8 mouse cellular contexts compared by ENCODE assay signal in the genomic region with DNA sequence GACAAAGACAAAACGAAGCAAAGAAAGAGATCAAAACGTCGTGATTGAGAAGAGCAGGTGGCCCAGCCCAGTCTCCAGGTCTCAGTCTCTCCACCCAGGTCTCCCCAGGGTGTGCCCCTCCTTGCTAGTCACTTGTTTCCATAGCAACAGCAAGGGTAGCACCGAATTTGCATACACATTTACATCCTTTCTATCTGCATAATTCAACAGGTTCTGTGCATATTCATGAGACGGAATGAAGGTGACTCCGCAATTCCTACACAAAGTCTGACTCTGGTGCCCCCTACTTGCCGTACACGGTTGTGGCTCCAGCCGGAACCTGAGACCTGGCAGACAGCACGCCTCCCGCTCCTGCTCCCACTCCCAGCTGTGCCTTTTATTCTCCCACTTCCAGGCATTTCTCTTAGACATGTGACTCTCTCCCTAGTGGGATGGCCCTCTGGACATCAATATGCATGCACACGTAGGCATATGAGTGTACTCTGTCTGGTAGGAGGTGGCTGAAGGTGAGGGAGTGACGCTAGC. TPM values are rescaled to one million over a fixed set of nuclear protein-coding genes. Genes with fewer than 3 reads are reported as not detected.
A peak's percentile ranks its signal among the peaks of the same experiment; 100 is the strongest.
DNase-seq lines count a peak whose midpoint lies in the region; ATAC-seq and TF ChIP-seq lines count a peak whose summit lies in the region.

No protein-coding gene starts in this region.

- no peak overlapping the region; the same call in 1 of the 2 replicates for H3K9ac ChIP-seq in forebrain, embryonic 15.5 days (replicated peaks)
- no peak overlapping the region for H3K9ac ChIP-seq in hindbrain, embryonic 12.5 days

- peaks cover 4% of the 10 kb centered on the region; the same call in 1 of the 2 replicates for H3K36me3 ChIP-seq in forebrain, embryonic 15.5 days
- H3K36me3 ChIP-seq in hindbrain, embryonic 12.5 days, result no peaks in the 10 kb centered on the region

- 1% methylated on average over 13 of the region's 13 CpGs for WGBS in forebrain, embryonic 15.5 days
- 3% methylated on average over 13 of the region's 13 CpGs for WGBS in hindbrain, embryonic 12.5 days

- H3K9me3 ChIP-seq in forebrain, embryonic 15.5 days, result no peaks in the 10 kb centered on the region
- H3K9me3 ChIP-seq in hindbrain, embryonic 12.5 days (replicated peaks), result no peaks in the 10 kb centered on the region

- peak overlapping the region; percentile 28 for H3K4me2 ChIP-seq in forebrain, embryonic 15.5 days (replicated peaks)
- peak overlapping the region; percentile 31 for H3K4me2 ChIP-seq in hindbrain, embryonic 12.5 days (replicated peaks)

- intact Hi-C loops in left cerebral cortex, adult 2 months (cut with DNase I), result loop anchor here (1.0 to 10.0 kb wide), 7 partner anchors 55 to 652 kb away; a partner anchor contains a TSS

- DNase-seq in layer of hippocampus, adult 11-12 months (ENCODE audit: low spot score), result peak; percentile 74
- DNase-seq in layer of hippocampus, postnatal 14 days (ENCODE audit: low spot score in 2 of 2), result no peak
- DNase-seq in cerebellum, adult 11-12 months, result peak; percentile 79
- DNase-seq in left cerebral cortex, adult 2 months (ENCODE audit: extremely low spot score in 1 of 2, low spot score in 2 of 2), result peak; percentile 74 to 81
- DNase-seq in lung, postnatal 4 days, result peak; percentile 66 to 69
- peak; percentile 72 for DNase-seq in right cerebral cortex, postnatal 25 days

- H3K4me1 ChIP-seq in forebrain, embryonic 15.5 days, result peaks cover 38% of the 10 kb centered on the region
- peaks cover 43% of the 10 kb centered on the region for H3K4me1 ChIP-seq in hindbrain, embryonic 12.5 days

- peak overlapping the region; percentile 51 for H3K27ac ChIP-seq in forebrain, embryonic 15.5 days (replicated peaks)
- peak overlapping the region; percentile 66 for H3K27ac ChIP-seq in hindbrain, embryonic 12.5 days
- peak overlapping the region; percentile 55; the same call in 1 of the 2 replicates for H3K27ac ChIP-seq in left cerebral cortex, adult 2 months

- H3K27me3 ChIP-seq in forebrain, embryonic 15.5 days, result no peaks in the 10 kb centered on the region
- peaks cover 16% of the 10 kb centered on the region; the same call in 1 of the 2 replicates for H3K27me3 ChIP-seq in hindbrain, embryonic 12.5 days

- peak; percentile 69 for TF ChIP-seq CTCF in left cerebral cortex, adult 2 months (IDR thresholded peaks at IDR 0.05)

- no peak overlapping the region for H3K4me3 ChIP-seq in forebrain, embryonic 15.5 days
- no peak overlapping the region for H3K4me3 ChIP-seq in hindbrain, embryonic 12.5 days
- no peak overlapping the region for H3K4me3 ChIP-seq in left cerebral cortex, adult 2 months

- ATAC-seq in forebrain, embryonic 15.5 days (replicated peaks), result peak; percentile 76
- peak; percentile 86 for ATAC-seq in hindbrain, embryonic 12.5 days (ENCODE audit: low FRiP score)

RNA-seq across cellular contexts. Expression of a gene that starts 6.3 kb away (rescaled TPM):
- 10 to 100 TPM; 26.7 to 31.1 TPM for total RNA-seq in layer of hippocampus, postnatal 14 days (2021)
- polyA plus RNA-seq in forebrain, embryonic 15.5 days (2015; fragmentation: Nextera tagmentation; extraction: Ambion mirVana), result 58.0 and 70.0 TPM in 2 replicates
- polyA plus RNA-seq in hindbrain, embryonic 12.5 days (2016; fragmentation: Nextera tagmentation; extraction: Ambion mirVana), result 55.6 and 66.5 TPM in 2 replicates
- total RNA-seq in left cerebral cortex, adult 2 months (2021), result 10 to 100 TPM; 27.7 to 30.7 TPM

RNA-seq across cellular contexts. Expression of a gene that starts 7.3 kb away (rescaled TPM):
- 10 to 100 TPM; 26.8 to 29.2 TPM for total RNA-seq in layer of hippocampus, postnatal 14 days (2021)
- polyA plus RNA-seq in forebrain, embryonic 15.5 days (2015; fragmentation: Nextera tagmentation; extraction: Ambion mirVana), result 23.8 and 26.4 TPM in 2 replicates
- 125 and 141 TPM in 2 replicates for polyA plus RNA-seq in hindbrain, embryonic 12.5 days (2016; fragmentation: Nextera tagmentation; extraction: Ambion mirVana)
- total RNA-seq in left cerebral cortex, adult 2 months (2021), result 10 to 100 TPM; 43.1 to 47.7 TPM

RNA-seq across cellular contexts. Expression of a gene that starts 10.2 kb away (rescaled TPM):
- 10 to 100 TPM; 84.4 to 89.5 TPM for total RNA-seq in layer of hippocampus, postnatal 14 days (2021)
- 15.8 and 16.6 TPM in 2 replicates for polyA plus RNA-seq in forebrain, embryonic 15.5 days (2015; fragmentation: Nextera tagmentation; extraction: Ambion mirVana)
- 28.8 and 35.9 TPM in 2 replicates for polyA plus RNA-seq in hindbrain, embryonic 12.5 days (2016; fragmentation: Nextera tagmentation; extraction: Ambion mirVana)
- total RNA-seq in left cerebral cortex, adult 2 months (2021), result 100 to 1,000 TPM; 120 to 127 TPM

RNA-seq across cellular contexts. Expression of a gene that starts 15.9 kb away (rescaled TPM):
- total RNA-seq in layer of hippocampus, postnatal 14 days (2021), result 100 to 1,000 TPM; 161 to 163 TPM
- 304 and 307 TPM in 2 replicates for polyA plus RNA-seq in forebrain, embryonic 15.5 days (2015; fragmentation: Nextera tagmentation; extraction: Ambion mirVana)
- polyA plus RNA-seq in hindbrain, embryonic 12.5 days (2016; fragmentation: Nextera tagmentation; extraction: Ambion mirVana), result 191 and 199 TPM in 2 replicates
- total RNA-seq in left cerebral cortex, adult 2 months (2021), result 100 to 1,000 TPM; 165 TPM

RNA-seq across cellular contexts. Expression of a gene that starts 23.9 kb away (rescaled TPM):
- not detected for total RNA-seq in layer of hippocampus, postnatal 14 days (2021)
- polyA plus RNA-seq in forebrain, embryonic 15.5 days (2015; fragmentation: Nextera tagmentation; extraction: Ambion mirVana), result 0.13 and 0.18 TPM in 2 replicates
- 1.1 TPM in 2 replicates for polyA plus RNA-seq in hindbrain, embryonic 12.5 days (2016; fragmentation: Nextera tagmentation; extraction: Ambion mirVana)
- total RNA-seq in left cerebral cortex, adult 2 months (2021), result under 1 TPM in 1 of 2 experiments, not detected in 1; 0.52 TPM

Comparison
In these comparisons a context has a peak if more than half of its experiments do, and no peak if none do; other contexts are left out.
1. DNase-seq: peak in layer of hippocampus, adult 11-12 months (single experiment), cerebellum, adult 11-12 months (single experiment), left cerebral cortex, adult 2 months (2 of 2), lung, postnatal 4 days (2 of 2) and right cerebral cortex, postnatal 25 days (single experiment); none in layer of hippocampus, postnatal 14 days (0 of 2).
2. Peak in every context shown above with its lines, with median percentiles within 50 percentile points of each other: H3K27ac ChIP-seq.